Mouse (Mus musculus) c-Kit-positive CD71-positive TER-119-negative erythroid progenitor cells, embryonic 14.5 days (primary cell): ENCODE data around the gene Zfp346.

Source experiments
- DNase-seq: peaks from one replicate; pipeline ENCODE4 v3.0.0-alpha.2; 2013; ENCODE audit warnings: low read depth

Zfp346 gene

DNA sequence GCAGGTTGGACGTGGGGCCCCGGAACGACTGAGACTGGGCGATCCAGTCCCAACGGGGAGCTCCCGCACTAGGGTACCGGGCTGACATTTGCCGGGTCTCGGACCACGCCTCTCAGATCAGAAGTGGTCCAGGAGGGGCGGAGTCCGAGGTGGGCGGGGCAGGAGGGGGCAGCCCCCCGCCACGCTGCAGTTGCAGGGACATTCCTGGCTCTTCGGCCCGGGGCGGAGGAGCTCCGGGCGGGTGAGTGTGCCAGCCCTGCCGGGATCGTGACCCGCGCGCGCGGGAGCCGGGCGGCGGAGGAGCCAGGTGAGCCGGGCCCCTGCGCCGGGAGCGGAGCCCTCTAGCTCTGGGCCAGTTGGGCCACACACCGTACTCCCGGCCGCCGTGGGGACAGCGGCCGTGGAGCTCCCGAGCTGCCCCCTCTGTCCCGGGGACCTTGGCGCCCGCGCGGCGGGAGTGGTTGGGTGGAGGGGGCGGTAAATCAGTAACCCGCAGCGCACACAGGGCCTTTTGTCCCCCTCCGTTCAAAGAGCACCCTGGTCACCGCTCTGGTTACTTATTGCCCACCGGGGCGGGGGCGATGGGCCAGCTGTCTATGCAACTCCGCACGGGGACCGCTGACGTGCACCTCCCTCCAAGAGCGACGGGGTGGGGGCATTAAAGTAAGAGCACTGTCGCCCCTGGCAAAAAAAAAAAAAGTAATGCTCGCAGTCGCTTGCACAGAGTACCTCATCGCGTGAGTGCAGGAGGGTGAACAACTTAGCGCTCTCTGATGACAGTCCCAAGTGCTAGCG lies 47.7 kb downstream of the Zfp346 start, which contains the start of gene Fgfr4:
Fgfr4 (plus strand) TSS at position 20 of the 795 bp plus-strand sequence.
- no peak for DNase-seq

DNA sequence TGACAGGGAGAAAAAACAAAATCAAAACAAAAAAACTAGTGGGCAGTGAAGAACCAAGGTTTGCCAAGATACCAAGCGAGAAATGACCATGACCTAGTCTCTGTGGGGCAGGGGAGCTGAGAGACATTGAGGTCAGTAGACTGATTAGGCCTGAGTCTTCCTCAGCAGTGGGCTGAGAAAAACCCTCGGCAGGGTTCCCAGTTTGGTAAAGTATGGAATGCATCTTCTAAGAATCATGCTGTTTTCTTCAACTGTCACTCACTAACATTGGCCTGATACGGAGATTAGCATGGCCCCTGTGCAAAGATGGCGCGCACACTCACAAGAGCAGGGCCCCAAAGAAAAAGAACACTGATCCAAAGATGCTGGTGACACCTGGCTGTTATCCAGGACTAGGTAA lies 48.8 kb downstream of the Zfp346 start:
- no peak for DNase-seq

DNA sequence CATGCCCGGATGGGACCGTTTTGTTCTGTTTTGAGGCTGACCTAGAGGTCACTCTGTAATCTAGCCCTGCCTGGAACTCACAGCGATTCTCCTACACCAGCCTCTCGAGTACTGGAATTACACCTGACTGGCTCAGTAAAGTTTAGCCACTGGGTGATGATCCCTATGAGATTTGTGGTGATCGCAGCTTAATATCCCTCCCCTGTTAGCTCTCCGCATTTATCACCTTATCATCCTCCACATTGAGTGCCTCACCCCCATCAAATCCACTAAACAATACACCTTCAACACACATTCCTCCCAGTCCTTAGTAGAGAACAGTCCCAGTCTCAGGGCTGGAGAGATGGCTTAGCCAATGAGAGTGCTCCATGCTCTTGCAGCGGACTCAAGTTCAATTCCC lies 57.3 kb downstream of the Zfp346 start:
- no peak for DNase-seq

DNA sequence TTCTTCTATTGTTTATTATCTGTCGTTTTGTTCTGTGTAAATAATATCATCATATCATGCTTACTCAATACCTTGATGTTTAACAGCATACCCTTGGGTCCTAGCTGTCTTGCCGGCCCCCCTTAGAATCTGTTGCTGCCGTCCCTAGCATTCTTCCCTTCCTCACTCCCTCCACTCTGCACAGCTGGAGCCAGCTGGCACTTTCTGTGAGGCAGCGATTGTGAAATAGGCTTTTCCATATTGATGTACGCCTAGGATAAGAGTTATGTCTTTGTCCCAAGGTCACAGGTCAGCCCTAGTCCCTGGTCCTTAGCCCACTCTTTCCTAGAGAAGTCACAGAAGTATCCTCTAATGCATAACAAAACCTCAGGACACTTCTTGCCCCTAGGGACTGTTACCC lies 58.4 kb downstream of the Zfp346 start:
- no peak for DNase-seq

DNA sequence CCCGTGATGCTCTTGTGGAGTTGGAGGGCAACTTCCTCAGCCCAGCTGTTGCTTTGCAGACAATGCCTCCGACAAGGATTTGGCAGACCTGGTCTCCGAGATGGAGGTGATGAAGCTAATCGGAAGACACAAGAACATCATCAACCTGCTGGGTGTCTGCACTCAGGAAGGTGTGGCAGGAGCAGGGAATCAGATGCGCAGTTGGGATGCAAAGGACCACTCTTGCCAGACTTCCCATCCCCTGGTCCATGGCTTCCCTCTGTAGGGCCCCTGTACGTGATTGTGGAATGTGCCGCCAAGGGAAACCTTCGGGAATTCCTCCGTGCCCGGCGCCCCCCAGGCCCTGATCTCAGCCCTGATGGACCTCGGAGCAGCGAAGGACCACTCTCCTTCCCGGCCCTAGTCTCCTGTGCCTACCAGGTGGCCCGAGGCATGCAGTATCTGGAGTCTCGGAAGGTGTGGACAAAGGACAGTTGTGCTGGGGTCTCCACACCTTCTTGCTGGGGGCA lies 60.8 kb downstream of the Zfp346 start:
- no peak for DNase-seq

DNA sequence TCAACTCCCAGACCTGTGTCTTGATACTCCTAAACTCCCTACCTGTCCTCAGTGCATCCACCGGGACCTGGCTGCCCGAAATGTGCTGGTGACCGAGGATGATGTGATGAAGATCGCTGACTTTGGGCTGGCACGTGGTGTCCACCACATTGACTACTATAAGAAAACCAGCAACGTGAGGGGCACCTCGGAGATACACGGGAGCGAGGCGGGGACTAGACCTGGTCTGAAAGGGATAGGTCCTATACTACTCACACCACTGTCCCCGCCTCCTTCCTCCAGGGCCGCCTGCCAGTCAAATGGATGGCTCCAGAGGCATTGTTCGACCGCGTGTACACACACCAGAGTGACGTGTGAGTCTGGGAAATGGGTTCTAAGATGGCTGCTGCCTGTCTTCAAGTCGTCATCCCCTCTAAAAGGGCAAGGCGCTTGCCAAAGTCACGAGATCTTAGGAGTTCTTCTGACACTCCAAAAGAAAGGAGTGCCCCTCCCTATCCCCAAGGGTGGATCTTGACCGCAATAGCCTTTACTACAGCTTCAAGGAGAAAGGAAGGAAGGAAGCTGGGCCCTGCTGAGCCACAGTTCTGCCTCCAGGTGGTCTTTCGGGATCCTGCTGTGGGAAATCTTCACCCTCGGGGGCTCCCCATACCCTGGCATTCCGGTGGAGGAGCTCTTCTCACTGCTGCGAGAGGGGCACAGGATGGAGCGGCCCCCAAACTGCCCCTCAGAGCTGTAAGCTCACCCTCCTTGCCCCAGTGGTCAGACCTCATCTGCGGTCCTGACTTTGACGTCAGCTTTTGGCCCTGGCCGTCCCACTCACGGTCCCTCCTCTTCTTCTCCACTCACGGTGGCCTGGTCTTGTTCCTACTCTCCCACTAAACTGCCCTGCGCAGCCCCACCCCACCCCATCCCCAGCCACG lies 62.0 kb downstream of the Zfp346 start:
- no peak for DNase-seq

DNA sequence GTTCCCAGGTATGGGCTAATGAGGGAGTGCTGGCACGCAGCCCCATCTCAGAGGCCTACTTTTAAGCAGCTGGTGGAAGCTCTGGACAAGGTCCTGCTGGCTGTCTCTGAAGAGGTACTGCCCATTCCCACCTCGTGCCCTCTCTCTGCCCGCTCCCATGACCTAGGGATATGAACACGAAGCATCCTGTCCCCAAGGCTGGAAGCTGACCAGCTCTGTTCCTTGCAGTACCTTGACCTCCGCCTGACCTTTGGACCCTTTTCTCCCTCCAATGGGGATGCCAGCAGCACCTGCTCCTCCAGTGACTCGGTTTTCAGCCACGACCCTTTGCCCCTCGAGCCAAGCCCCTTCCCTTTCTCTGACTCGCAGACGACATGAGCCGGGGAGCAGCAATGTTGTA lies 62.7 kb downstream of the Zfp346 start:
- no peak for DNase-seq

DNA sequence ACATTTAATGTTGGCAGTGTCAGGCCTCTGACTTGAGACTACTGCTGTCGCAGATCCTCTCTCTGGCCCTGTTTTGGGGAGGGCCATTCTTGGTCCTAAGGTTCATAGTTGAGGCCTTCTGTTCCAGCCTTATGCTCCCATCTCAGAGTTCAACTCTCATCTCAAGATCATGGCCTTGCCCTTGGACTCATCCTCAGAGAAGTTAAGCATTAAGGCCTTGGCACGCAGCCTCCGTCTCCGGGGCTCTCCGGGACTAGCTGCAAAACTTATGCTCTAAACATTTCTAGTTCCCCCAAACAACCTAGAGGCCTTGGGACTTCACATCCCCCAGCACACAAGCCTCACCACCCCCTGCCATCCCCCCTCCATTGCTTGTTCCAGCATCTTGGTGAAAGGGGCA lies 63.1 kb downstream of the Zfp346 start:
- no peak for DNase-seq

DNA sequence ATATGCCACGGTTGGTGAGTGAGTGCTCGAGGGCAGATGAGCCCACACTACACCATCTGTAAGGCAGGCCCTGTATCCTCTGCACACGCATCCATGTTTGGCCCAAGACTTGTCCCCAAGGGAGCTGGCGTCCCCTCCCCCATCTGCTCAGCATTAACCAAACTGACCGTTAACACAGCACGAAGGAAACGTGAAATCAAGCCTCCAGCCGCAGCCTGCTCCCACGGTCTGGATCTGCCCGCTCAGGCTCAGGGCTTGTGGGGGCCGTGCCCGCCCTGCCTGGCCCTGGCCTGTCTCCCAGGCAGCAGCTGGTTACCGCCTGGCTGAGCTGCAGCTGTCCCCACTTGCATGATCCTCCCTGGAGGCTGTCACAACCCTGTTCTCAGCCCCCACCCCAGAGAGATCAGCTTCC lies 63.9 kb downstream of the Zfp346 start:
- no peak for DNase-seq

DNA sequence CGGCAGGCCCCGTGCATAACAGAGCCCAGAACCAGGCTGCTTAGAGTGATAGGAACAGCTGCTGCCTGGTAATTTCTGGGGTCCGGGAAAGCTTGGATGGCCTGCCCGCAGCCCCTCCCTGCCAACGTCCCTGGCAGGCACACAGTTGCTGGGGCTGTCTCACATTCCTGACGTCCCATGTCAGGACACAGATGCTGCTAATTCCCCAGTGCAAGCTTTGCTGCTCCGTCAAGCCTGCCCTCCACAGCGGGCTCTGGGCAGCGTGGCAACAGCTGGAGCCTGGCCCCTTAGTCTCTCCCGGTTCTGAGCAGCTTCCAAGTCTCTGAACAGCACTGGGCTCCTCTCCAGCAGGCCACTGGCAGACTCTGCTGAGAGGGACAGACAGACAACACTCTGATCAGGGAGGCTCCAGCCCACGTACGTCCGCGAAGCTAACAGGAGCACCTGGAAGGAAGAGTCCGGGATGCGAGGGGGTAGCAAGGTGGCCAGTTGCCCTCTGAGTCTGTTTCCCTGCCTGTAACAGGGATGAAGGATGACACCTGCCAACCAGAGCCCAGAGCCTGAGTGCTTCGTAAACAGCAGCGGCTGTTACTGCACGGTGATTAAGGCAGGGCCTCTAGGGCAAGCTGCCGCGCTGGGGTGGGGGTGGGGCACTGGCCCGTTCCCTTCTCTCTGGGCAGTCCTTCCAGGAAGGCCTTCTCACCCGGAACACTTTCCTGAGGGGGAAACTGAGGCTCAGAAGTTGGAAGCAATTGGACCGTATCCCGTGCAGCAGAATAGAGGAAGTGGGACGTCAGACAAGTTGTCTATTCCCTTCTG lies 66.6 kb downstream of the Zfp346 start:
- DNase-seq, result no peak

DNA sequence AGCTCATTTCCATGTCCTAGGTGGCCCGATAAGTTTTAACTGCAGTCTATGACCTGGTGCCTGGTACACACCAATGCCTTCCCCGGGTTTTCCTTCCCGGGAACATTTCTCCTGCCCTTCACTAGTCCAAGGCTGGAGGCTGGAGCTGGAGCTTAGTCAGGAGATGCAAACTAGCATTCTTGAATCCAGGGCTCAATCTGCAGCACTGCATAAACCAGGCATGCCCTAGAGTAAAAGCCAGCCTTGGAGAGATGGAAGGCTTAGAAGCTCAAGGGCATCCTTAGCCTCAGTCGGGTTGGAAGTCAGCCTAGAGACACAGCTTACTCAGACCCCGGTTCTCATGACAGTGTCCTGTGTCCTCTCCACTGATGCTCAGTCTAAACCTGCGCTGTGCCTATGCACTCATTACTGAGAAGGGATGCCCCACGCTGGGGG lies 67.2 kb downstream of the Zfp346 start:
- no peak for DNase-seq

DNA sequence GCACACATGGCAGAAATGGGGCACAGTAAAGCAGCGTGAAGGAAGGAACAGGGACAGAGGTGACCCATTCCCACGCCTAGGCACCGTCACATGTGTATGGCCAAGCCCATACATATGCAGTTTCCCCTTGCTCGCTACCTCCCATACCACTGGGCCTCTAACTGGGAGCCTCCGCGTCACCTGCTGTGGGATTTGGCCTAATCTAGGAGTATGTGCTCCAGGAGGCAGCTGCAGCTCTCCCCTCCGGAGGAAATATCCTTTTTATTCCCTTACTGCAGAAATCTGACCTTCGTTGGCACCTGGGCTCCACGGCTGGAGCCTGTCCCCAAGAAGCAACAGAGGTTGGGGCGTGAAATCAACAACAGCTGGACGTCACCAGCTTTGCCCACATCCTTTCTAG lies 69.2 kb downstream of the Zfp346 start:
- DNase-seq, result no peak

DNA sequence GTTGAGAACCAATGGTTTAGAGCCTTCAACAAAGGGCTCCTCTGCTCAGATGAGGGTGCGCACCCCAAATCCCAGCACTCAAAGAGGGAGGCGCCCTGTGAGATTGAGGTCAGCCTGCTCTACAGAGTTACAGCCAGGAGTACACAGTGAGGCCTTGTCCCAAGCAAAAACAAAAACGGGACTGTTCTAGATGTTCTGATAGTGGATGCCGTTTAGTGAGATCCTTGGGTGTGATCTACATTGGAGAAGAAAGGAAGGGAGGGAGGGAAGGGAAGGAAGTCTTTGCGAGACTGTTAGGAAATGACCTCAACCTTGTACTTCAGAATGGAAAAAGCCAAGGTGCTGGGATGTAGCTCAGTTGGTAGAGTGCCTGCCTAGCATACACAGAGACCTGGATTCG lies 71.2 kb downstream of the Zfp346 start:
- no peak for DNase-seq

DNA sequence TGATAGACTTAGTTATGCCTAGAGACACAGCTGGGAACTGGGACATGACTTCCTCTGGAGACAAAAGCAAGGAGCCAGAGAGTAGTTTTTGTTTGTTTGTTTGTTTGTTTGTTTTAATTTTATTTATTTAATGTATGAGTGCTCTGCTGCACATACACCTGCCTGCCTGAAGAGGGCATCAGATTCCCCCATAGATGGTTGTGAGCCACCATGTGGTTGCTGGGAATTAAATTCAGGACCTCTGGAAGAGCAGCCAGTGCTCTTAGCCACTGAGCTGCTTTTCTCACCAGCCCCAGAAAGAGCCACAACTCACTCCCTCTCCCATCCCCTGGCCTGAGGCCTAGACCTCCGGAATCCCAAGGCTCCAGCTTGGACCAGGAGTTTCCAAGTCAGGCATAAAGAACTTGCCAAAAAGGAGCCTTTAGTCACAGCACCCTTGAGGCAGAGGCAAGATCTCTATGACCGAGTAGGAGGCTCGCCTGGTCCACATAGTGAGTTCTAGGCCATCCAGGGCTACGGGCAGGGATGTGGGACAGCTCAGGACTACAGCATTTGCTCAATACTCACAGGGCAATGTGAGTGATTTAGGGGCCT lies 72.9 kb downstream of the Zfp346 start:
- DNase-seq, result no peak

DNA sequence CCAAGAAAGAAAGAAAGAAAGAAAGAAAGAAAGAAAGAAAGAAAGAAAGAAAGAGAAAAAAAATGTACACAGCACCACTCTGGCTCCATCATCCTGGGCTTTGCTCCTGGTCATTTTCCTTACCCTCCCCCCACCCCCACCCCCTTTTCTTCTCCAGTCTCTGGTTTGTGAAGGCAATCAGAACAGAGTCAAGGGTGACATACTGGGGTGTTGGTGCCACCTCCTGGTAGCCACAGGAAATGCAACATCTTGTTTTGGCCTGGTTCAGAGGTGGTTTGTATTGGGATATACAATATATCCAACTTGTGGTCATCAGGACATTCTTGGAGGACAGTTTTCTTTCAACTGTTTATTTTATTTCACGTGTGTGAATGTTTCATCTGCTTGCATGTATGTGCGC lies 73.4 kb downstream of the Zfp346 start:
- peak; percentile 60 for DNase-seq

DNA sequence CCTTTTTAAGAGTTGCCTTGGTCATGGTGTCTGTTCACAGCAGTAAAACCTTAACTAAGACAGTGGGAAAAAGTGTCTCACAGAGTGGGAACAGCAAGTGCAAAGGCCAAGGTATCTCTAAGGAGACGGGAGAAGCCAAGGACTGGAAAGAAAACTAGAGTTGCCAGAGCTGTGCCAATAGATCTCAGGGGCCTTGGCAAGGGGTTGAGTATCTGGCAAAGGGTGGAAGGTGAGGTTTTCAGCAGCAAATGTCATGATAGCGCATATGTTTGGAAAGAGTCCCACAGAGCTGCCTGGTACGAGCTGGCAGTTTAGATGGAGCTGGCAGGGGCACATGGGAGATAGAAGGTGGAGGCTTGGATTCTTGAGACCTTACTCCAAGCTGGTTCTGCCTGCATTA lies 74.5 kb downstream of the Zfp346 start:
- DNase-seq, result no peak

DNA sequence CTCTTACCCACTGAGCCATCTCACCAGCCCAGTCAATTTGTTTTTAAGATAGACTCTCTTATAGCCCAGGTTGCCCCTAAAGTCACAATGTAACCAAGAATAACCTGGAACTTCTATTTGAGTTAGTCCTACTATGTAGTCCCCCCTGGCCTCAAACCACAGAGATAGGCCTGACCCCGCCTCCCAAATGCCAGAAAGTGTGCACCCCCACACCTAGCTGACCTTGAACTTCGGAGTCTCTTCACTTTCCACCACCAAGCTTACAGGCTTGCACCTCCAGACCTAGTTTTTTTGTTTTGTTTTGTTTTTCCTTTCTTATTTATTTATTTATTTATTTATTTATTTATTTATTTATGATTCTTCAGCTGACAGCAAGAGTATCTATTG lies 76.7 kb downstream of the Zfp346 start:
- DNase-seq, result no peak

DNA sequence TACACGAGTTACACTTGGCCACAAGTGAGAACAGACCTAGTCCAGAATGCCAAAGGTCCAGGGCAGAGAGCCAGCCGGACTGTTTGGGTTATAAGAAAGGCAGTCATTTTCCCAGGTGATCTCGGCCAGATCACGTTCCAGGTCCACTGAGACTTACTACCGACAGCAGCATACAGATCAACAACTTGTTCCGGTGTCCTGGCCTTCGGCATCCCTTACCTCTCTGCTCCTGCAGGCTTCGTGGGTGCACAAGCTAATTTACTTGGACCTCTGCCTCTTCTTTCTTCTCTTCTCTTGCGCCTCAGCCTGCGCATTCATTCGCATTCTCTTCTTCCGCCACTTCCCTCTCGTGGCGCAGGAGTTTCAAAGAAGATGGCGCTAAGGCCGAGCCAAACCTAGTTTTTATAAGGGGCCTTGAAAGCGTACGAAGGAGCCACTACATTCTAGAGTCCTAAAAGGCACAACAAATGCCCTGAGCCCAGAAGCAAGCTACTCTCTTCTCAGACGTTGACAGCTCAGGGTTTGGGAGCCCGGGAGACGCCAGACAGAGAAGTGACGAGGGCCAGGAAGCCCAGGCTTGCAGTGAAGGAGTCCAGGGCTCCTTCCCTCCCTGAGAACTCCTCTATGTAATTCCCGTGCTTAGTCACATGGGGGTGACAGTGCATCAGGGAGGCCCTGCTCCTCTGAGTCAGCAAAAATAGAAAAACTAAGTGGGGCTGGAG lies 77.2 kb downstream of the Zfp346 start:
- DNase-seq, result peak; percentile 48

DNA sequence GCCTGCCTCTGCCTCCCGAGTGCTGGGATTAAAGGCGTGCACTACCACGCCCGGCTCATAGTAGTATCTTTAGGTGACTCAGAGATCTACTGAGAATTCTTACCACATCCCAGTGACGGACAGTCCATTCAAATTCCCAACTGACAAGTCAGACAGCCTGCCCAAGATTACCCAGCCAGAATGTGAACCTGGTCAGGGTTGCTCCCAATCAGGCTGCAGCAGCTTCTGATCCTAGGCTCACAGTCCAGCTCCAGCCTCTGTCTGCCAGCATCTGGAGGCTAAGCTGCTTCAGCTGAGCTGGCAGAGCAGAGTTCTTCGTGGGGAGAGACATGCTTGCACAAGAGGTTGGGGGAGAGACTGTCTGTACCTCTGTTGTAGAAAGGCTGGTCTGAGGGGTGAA lies 78.3 kb downstream of the Zfp346 start:
- DNase-seq, result peak; percentile 14
